Mouse (Mus musculus) Patski (cell line): ENCODE measurements around the gene Nono. TPM values are rescaled to one million over a fixed set of nuclear protein-coding genes. Genes with fewer than 3 reads are reported as not detected.

Experiments used
- ATAC-seq: fragments of 100-300 bp; one replicate; pipeline ENCODE4 v1.8.0; 2021
- CTCF ChIA-PET: fragments of 350-600 bp; sonication (Branson Sonifier 250); formaldehyde crosslinking; loops from one replicate; lab custom pipeline; 2022; ENCODE audit warnings: inconsistent platforms; lab: Charles Lee
- POLR2A ChIA-PET: fragments of 350-600 bp; sonication (Branson Sonifier 250); formaldehyde crosslinking; loops from one replicate; lab custom pipeline; 2022; ENCODE audit warnings: antibody characterized with exemption, inconsistent platforms; lab: Charles Lee
- DNase-seq: peaks from one replicate; pipeline ENCODE4 v3.0.0-alpha.2; 2011; ENCODE audit warnings: low read depth, low spot score
- H3K27me3 ChIP-seq: fragments of 371-371 bp; one replicate; pipeline ENCODE4 v1.5.1; 2021
- CTCF ChIP-seq: fragments of 100-300 bp; IDR thresholded peaks from one replicate; pipeline ENCODE4 v1.5.1; 2021
- in situ Hi-C: fragments of 300-500 bp; cut with MboI; formaldehyde crosslinking; loops from 3 replicates; pipeline ENCODE4 v1.11.1; 2018; ENCODE audit warnings: low pct_unique_long_range_greater_than_20kb, mixed read lengths
- polyA plus RNA-seq: library from polyadenylated mRNA; unstranded; gene quantifications from one replicate; pipeline ENCODE4 v1.2.3, GENCODE M21; 2021

The Nono gene
- polyA plus RNA-seq, 1 experiment from 2014 or later, result 278 TPM

DNA sequence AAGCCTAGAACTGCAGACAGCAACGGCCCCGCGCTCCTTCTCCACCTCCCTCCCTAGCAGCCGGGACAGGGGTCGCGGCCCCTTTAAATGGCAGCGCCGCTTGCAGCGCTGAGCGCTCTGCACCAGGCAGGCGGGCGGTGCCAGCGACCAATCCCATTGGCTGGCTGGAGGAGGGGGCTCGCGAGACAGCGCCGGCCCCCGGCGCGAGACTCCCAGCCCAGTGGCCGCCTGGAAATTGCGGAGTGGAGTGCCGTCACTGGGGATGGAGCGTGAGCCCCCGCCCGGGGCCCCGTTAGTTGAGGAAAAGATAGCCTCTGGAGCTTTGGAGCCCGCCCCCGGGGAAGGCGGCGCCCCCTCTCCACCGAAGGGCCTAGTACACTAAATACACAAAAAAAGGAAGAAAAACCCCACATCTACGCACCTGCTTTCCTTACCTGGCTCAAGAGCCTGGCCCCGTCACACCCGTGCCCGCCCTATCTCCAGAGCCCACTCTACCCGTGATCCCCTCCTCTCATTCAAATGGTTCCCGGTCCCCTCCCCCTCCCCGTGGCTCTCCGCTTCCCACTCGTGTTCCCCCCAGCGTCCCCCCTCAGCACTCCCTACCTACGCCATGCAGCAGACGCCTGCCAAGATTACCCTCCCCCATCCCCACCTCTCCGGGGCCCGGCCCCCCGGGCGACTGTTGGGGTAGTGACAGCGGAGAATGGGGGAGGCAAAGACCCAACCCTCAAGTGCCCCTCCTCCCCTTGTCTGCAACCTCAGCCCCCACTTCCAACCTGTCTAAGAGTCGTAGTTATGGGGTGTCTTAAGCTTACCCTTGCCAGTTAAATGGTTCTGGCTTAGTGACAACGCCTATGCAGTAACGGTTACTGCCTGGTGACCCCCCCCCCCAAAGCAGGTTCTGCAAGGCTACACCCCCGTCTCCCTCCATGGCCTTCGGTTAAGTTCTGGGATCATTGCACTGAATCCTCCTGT is 9.1 kb upstream of the Nono start:
- ChIA-PET CTCF (interaction anchor here (1.0 kb wide), 1 partner anchor 8 kb away, joined by 3 read pairs; the partner anchor contains the start of gene Nono), POLR2A (interaction anchor here (0.6 to 1.3 kb wide), 3 partner anchors 9 to 13 kb away, joined by 3 to 4 read pairs (median 4); partner anchors contain the start of gene Nono)
- DNase-seq (no peak), ATAC-seq (peak; percentile 74)
- no peak for TF ChIP-seq CTCF
- in situ Hi-C loops, result no loop called here
- H3K27me3 ChIP-seq, result no peaks in the 10 kb centered on the region

GRCm38 (mm10) chrX:101420700-101421095 is 8.4 kb upstream of the Nono start, which contains the start of gene Zmym3:
TSS of gene Zmym3 (minus strand) at chrX:101420849.
- ChIA-PET POLR2A (interaction anchor here (0.6 kb wide), 1 partner anchor 13 kb away, joined by 4 read pairs; no protein-coding TSS in a partner anchor), CTCF (no interaction called here)
- TF ChIP-seq CTCF, result no peak
- DNase-seq (no peak), ATAC-seq (no peak)
- in situ Hi-C loops, result no loop called here
- no peaks in the 10 kb centered on the region for H3K27me3 ChIP-seq

GRCm38 (mm10) chrX:101423462-101423861 is 5.7 kb upstream of the Nono start:
- H3K27me3 ChIP-seq, result no peaks in the 10 kb centered on the region
- no peak for TF ChIP-seq CTCF
- in situ Hi-C loops, result no loop called here
- DNase-seq (no peak), ATAC-seq (no peak)
- CTCF ChIA-PET, result no interaction called here
- POLR2A ChIA-PET, result no interaction called here

GRCm38 (mm10) chrX:101427774-101428173 is 1.3 kb upstream of the Nono start:
- ATAC-seq, result no peak
- H3K27me3 ChIP-seq, result no peaks in the 10 kb centered on the region
- POLR2A ChIA-PET, result interaction anchor here (1.0 kb wide), 1 partner anchor 10 kb away, joined by 3 read pairs; no protein-coding TSS in a partner anchor
- CTCF ChIA-PET, result interaction anchor here (1.4 to 1.5 kb wide), 4 partner anchors 9 to 296 kb away, joined by 3 to 5 read pairs (median 4); no protein-coding TSS in a partner anchor
- TF ChIP-seq CTCF, result no peak
- in situ Hi-C loops, result no loop called here
- no peak for DNase-seq

- CTCF ChIA-PET, result interaction anchor here (1.4 to 1.5 kb wide), 2 partner anchors 10 to 27 kb away, joined by 3 to 5 read pairs; no protein-coding TSS in a partner anchor
- POLR2A ChIA-PET, result interaction anchor here (1.0 kb wide), 2 partner anchors 10 to 16 kb away, joined by 3 to 4 read pairs; no protein-coding TSS in a partner anchor
- DNase-seq (no peak), ATAC-seq (no peak)
- no peaks in the 10 kb centered on the region for H3K27me3 ChIP-seq
- no peak for TF ChIP-seq CTCF
- in situ Hi-C loops, result no loop called here
Observed at GRCm38 (mm10) chrX:101428785-101429141, 355 bp upstream of the Nono start.

DNA sequence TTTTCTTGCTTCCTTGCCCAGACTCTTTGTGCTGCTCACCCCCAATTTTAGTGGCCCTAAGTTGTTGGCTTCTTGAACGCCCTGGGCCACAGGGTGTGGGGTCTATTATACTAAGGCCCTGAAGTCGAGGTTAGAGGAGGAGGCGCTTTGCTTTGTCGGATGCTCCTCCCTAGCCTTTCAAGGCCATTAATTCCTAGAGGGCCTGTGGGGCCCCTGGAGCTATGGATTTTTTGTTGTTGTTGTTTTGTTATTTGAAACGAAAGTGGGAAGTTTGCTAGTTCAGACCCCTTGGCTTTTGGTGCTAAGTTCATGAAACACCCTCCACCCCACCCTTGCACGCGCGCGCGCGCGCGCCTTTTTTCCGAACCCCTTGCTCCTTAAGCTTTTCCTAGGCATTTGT is 858 bp downstream of the Nono start:
- ChIA-PET CTCF (no interaction called here), POLR2A (interaction anchor here (1.0 kb wide), 1 partner anchor 11 kb away, joined by 4 read pairs; no protein-coding TSS in a partner anchor)
- no peak for DNase-seq
- peak; percentile 25 for ATAC-seq
- H3K27me3 ChIP-seq, result no peaks in the 10 kb centered on the region
- TF ChIP-seq CTCF, result no peak
- in situ Hi-C loops, result no loop called here

DNA sequence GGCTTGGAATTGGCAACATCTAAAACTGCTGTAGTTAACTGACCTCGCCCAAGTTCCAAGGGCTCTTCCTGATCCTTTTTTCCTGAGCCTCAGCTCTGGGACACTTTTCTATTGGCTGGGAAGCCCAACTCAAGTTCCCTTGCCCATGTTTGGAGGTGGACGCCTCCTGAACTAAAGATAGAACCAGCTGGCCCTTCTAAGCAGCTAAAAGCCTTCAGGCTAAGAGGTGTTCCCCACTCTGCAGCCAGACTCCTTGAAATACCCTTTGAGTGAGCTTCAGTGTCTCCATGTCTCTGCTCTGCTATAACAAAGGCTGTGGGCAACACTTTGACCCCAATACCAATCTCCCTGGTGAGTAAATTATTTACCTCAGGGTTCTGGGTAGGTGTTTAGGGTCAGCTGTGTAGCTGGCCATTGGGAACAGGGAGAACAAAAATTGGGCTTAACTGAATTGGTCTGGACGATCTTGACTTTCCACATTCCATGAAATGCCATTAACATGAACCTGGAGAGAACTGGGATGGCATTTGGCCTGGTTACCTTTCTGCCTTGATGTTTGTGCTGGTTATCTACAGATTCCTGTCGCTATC is 19.9 kb downstream of the Nono start, which contains the start of gene Itgb1bp2:
Gene Itgb1bp2, plus strand, starts transcription at position 203 of the 590 bp plus-strand sequence.
- CTCF ChIA-PET, result no interaction called here
- H3K27me3 ChIP-seq, result peaks cover 12% of the 10 kb centered on the region
- ATAC-seq, result no peak
- in situ Hi-C loops, result no loop called here
- POLR2A ChIA-PET, result no interaction called here
- no peak for TF ChIP-seq CTCF
- DNase-seq, result no peak

DNA sequence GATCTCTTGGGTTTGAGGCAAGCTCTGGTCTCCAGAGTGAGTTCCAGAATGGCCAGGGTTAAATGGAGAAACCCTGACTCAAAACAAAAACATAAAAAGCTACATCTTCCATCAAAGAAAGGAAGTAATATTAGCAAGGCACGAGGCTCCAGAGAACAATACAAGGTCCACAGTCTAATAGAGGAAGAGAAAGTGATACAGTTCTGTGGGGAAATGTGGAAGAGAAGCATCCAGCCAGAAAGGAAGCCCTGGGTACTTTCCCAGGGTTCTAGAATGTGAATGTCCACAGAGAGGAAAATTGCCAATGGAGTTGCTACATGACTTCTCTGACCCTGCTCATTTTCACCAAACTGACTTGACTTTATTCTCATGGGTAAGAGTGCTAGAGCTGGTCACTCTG is 22.0 kb downstream of the Nono start:
- peaks cover 10% of the 10 kb centered on the region for H3K27me3 ChIP-seq
- DNase-seq (no peak), ATAC-seq (no peak)
- TF ChIP-seq CTCF, result no peak
- CTCF ChIA-PET, result no interaction called here
- in situ Hi-C loops, result no loop called here
- POLR2A ChIA-PET, result no interaction called here

DNA sequence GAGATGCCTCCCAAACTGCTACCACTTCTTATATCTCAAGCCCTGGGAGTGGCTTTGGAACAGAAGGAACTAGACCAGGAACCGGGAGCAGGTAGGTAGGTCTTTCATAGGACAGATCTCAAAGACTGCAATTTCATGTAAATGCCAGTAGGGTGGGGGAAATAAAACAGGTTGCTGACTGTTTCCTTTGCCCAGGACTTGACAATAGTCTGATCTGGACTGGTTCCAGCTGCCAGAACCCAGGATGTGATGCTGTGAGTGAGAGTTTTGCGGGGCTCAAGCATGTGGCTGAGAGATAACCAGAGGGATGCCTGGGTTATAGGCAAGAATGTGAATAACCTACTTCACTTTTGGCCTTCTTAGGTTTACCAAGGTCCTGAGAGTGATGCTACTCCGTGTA is 22.5 kb downstream of the Nono start:
- H3K27me3 ChIP-seq, result peaks cover 10% of the 10 kb centered on the region
- DNase-seq (no peak), ATAC-seq (no peak)
- ChIA-PET CTCF (interaction anchor here (1.1 kb wide), 1 partner anchor 19 kb away, joined by 4 read pairs; no protein-coding TSS in a partner anchor), POLR2A (no interaction called here)
- in situ Hi-C loops, result no loop called here
- TF ChIP-seq CTCF, result no peak

GRCm38 (mm10) chrX:101472202-101472601 is 43.1 kb downstream of the Nono start:
- ChIA-PET CTCF (no interaction called here), POLR2A (no interaction called here)
- peaks cover 9% of the 10 kb centered on the region for H3K27me3 ChIP-seq
- in situ Hi-C loops, result no loop called here
- no peak for DNase-seq
- TF ChIP-seq CTCF, result no peak
- ATAC-seq, result peak; percentile 65
